Mouse (Mus musculus) adrenal gland (tissue): ENCODE results near the gene Nim1k.
"Not testable (repeated sequence)": the region's sequence is repeated elsewhere in the genome, so short reads cannot be mapped to it uniquely, and the experiment has no call there.

Experiments
- intact Hi-C: fragments of 180-260 bp; cut with DNase I; formaldehyde crosslinking; loops from one replicate; pipeline ENCODE4 v1.15.1; 2025

Gene Nim1k

GRCm38 (mm10) chr13:119690039-119690728, 65.5 kb downstream of the Nim1k start, which contains the start of gene Hmgcs1:
Gene Hmgcs1 (plus strand): TSS chr13:119690379.
- intact Hi-C loops, result no loop called here

GRCm38 (mm10) chr13:119689709-119690038, 66.0 kb downstream of the Nim1k start:
- intact Hi-C loops, result no loop called here

GRCm38 (mm10) chr13:119684416-119685177, 71.1 kb downstream of the Nim1k start:
- intact Hi-C loops, result no loop called here

GRCm38 (mm10) chr13:119681161-119681560, 74.5 kb downstream of the Nim1k start:
- intact Hi-C loops, result no loop called here

- intact Hi-C loops, result no loop called here
These were observed 76.0 kb downstream of the Nim1k start for GRCm38 (mm10) chr13:119679721-119680120.

- intact Hi-C loops, result no loop called here
These were observed 76.9 kb downstream of the Nim1k start for GRCm38 (mm10) chr13:119678794-119679193.

- intact Hi-C loops, result not testable (repeated sequence)
These were observed 94.3 kb downstream of the Nim1k start for GRCm38 (mm10) chr13:119661420-119661819.
